Mouse (Mus musculus) erythroblast, adult 5-6 weeks (primary cell): ENCODE measurements around the gene Gm20388. TPM values are rescaled to one million over a fixed set of nuclear protein-coding genes. Genes with fewer than 3 reads are reported as not detected.

Experiments used
- ATAC-seq: replicated peaks from 2 replicates; pipeline ENCODE4 v1.8.0; 2016; ENCODE audit warnings: moderate number of reproducible peaks, mild to moderate bottlenecking, moderate TSS enrichment, inconsistent platforms; ENCODE audit not compliant: poor library complexity, low FRiP score, severe bottlenecking
- total RNA-seq, 2 experiments: library from RNA; stranded (forward) in 1 of 2; stranded (reverse) in 1 of 2; fragments of 150-400 nt in 1 of 2; fragments of 200-764, 138-1000 nt in 1 of 2; gene quantifications; 2 replicates each; pipeline versions ENCODE4 v1.2.3 to v1.2.4; 2015 to 2017; ENCODE audit warnings: low replicate concordance in 2 of 2

The Gm20388 gene
- total RNA-seq, 2 experiments from 2014 or later, result 2.9 to 7.8 TPM

- peak; percentile 56 for ATAC-seq
Observed at GRCm38 (mm10) chr8:120407701-120408240, 497.1 kb downstream of the Gm20388 start.

GRCm38 (mm10) chr8:120408241-120409215 lies 497.9 kb downstream of the Gm20388 start:
- no peak for ATAC-seq

GRCm38 (mm10) chr8:120409371-120410013 lies 498.9 kb downstream of the Gm20388 start:
- ATAC-seq, result no peak

GRCm38 (mm10) chr8:120411059-120411458 lies 500.4 kb downstream of the Gm20388 start:
- no peak for ATAC-seq

- no peak for ATAC-seq
Observed at GRCm38 (mm10) chr8:120411862-120412261, 501.2 kb downstream of the Gm20388 start.

- ATAC-seq, result no peak
Observed at GRCm38 (mm10) chr8:120412357-120412756, 501.7 kb downstream of the Gm20388 start.

- ATAC-seq, result no peak
Observed at GRCm38 (mm10) chr8:120412911-120413625, 502.4 kb downstream of the Gm20388 start.

GRCm38 (mm10) chr8:120413626-120413988 lies 503.0 kb downstream of the Gm20388 start:
- no peak for ATAC-seq

- ATAC-seq, result no peak
Observed at GRCm38 (mm10) chr8:120414216-120414615, 503.6 kb downstream of the Gm20388 start.

GRCm38 (mm10) chr8:120415474-120415873 lies 504.8 kb downstream of the Gm20388 start:
- no peak for ATAC-seq

- no peak for ATAC-seq
Observed at GRCm38 (mm10) chr8:120416173-120416521, 505.5 kb downstream of the Gm20388 start.

GRCm38 (mm10) chr8:120416522-120417394 lies 506.1 kb downstream of the Gm20388 start:
- ATAC-seq, result peak; percentile 48

GRCm38 (mm10) chr8:120418188-120418587 lies 507.5 kb downstream of the Gm20388 start:
- no peak for ATAC-seq

GRCm38 (mm10) chr8:120419675-120420074 lies 509.0 kb downstream of the Gm20388 start:
- no peak for ATAC-seq

GRCm38 (mm10) chr8:120420226-120420625 lies 509.6 kb downstream of the Gm20388 start:
- no peak for ATAC-seq

GRCm38 (mm10) chr8:120421638-120422037 lies 511.0 kb downstream of the Gm20388 start:
- no peak for ATAC-seq

GRCm38 (mm10) chr8:120422236-120422635 lies 511.6 kb downstream of the Gm20388 start:
- no peak for ATAC-seq

GRCm38 (mm10) chr8:120423576-120423975 lies 512.9 kb downstream of the Gm20388 start:
- no peak for ATAC-seq

- no peak for ATAC-seq
Observed at GRCm38 (mm10) chr8:120424829-120425198, 514.2 kb downstream of the Gm20388 start.
